Mouse (Mus musculus): ENCODE measurements at regions not wholly inside any gene's neighbourhood (a gene's known extent, or its start where the extent isn't known, plus 50 kb on each side); places are given as distances from the start of the nearest gene placed in this dataset.
"Not testable (repeated sequence)": the region's sequence is repeated elsewhere in the genome, so short reads cannot be mapped to it uniquely, and the experiment has no call there.

- not testable (repeated sequence) for DNase-seq
Measured at GRCm38 (mm10) chr9:6845281-6845680, 339.0 kb downstream of the Dync2h1 start.

- not testable (repeated sequence) for DNase-seq
Measured at GRCm38 (mm10) chr9:6834936-6835335, 349.3 kb downstream of the Dync2h1 start.

- DNase-seq: no peak
Measured at GRCm38 (mm10) chr9:6834470-6834869, 349.8 kb downstream of the Dync2h1 start.

GRCm38 (mm10) chr9:6832862-6833261, 351.4 kb downstream of the Dync2h1 start:
- no peak for DNase-seq

GRCm38 (mm10) chr9:6831642-6832041, 352.6 kb downstream of the Dync2h1 start:
- DNase-seq: not testable (repeated sequence)

GRCm38 (mm10) chr9:6826581-6826980, 357.7 kb downstream of the Dync2h1 start:
- DNase-seq: no peak

- no peak for DNase-seq
Measured at GRCm38 (mm10) chr9:6825609-6826008, 358.6 kb downstream of the Dync2h1 start.

GRCm38 (mm10) chr9:6823946-6824345, 360.3 kb downstream of the Dync2h1 start:
- DNase-seq: not testable (repeated sequence)

- no peak for DNase-seq
Measured at GRCm38 (mm10) chr9:6823536-6823935, 360.7 kb downstream of the Dync2h1 start.

GRCm38 (mm10) chr9:6776671-6777070, 407.6 kb downstream of the Dync2h1 start:
- DNase-seq: no peak

GRCm38 (mm10) chr9:6741478-6741877, 442.8 kb downstream of the Dync2h1 start:
- no peak for DNase-seq

GRCm38 (mm10) chr9:6736411-6736810, 447.8 kb downstream of the Dync2h1 start:
- DNase-seq: no peak

- no peak for DNase-seq
Measured at GRCm38 (mm10) chr9:6726411-6726810, 456.8 kb upstream of the Ddi1 start.

- no peak for DNase-seq
Measured at GRCm38 (mm10) chr9:6677225-6677718, 407.6 kb upstream of the Ddi1 start.

- peak; percentile 13 for DNase-seq
Measured at GRCm38 (mm10) chr9:6668001-6668969, 398.6 kb upstream of the Ddi1 start.

GRCm38 (mm10) chr9:6665679-6666078, 396.0 kb upstream of the Ddi1 start:
- DNase-seq: no peak

- no peak for DNase-seq
Measured at GRCm38 (mm10) chr9:6652267-6652994, 382.8 kb upstream of the Ddi1 start.

GRCm38 (mm10) chr9:6651572-6652236, 382.1 kb upstream of the Ddi1 start:
- no peak for DNase-seq

GRCm38 (mm10) chr9:6645796-6646309, 376.2 kb upstream of the Ddi1 start:
- DNase-seq: no peak

- no peak for DNase-seq
Measured at GRCm38 (mm10) chr9:6645321-6645720, 375.7 kb upstream of the Ddi1 start.

- DNase-seq: no peak
Measured at GRCm38 (mm10) chr9:6617155-6617554, 347.5 kb upstream of the Ddi1 start.

- no peak for DNase-seq
Measured at GRCm38 (mm10) chr9:6609284-6609627, 339.6 kb upstream of the Ddi1 start.

Data from liver (tissue).